Mouse (Mus musculus) ovary, adult 18-20 months (tissue): Measurements from ENCODE around the gene 1810046K07Rik.

Source experiments
- DNase-seq: peaks from one replicate; pipeline ENCODE4 v3.0.0; 2022; ENCODE audit warnings: low spot score, mixed read lengths

1810046K07Rik gene

GRCm38 (mm10) chr9:51303980-51304379 lies 24.7 kb downstream of the 1810046K07Rik start:
- DNase-seq = no peak

DNA sequence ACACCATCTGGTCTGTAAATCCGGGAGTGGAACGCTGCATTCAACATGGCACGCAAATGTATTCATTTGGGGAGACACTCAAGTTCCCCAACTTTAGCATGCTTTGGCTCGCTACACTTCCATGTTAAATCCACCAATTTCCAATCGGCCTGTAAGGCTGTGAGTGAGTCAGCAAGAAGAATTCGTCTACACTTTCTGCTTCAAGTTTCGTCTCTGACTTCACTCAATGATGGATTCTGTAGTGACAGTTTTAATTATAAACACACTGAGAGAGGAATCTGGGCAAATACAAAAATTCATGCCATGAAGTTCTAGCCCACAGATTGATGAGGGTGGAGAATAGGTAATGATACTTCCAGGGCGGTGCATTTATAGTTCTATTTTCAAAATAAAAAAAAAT lies 35.2 kb downstream of the 1810046K07Rik start:
- no peak for DNase-seq

- peak; percentile 33 for DNase-seq
Measured at GRCm38 (mm10) chr9:51292674-51293073, 36.0 kb downstream of the 1810046K07Rik start.

DNA sequence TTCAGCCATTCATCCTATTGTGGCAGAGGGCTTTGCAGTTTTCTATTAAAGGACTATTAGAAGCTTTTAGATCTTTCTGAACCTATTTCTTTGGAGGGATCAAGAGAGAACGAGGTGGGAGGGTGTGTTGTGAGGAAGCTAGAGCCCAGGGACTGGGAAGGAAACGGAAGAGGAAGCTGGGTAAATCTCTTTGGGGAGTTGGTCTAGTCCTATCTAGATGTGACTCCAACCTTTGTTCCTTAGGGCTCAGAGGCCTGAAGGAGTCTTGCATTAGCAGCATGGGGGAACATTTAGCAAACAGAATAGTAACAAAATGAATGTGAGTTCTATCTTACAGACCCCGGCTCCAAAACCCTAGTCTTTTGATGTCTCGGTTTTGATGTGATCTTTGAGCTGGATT lies 37.7 kb downstream of the 1810046K07Rik start:
- no peak for DNase-seq

DNA sequence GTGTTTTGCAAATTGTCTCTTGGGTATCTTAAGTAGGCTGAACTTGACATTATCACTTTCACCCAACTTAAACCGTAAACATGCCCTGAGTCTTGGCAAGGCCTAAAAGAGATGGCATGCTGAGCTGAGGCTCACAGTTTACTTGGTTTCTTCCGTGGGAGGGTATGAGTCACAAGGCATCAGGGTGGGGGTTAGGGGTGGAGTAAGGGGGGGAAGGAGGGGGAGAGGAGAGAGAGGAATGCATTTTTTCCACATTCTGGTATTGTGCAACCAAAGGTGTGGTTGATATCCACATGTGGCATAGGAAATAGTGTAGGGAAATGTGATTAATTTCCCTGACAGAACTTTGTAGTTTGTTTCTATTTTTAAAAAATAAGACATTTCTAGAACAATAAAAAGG lies 42.6 kb downstream of the 1810046K07Rik start:
- DNase-seq = peak; percentile 34

DNA sequence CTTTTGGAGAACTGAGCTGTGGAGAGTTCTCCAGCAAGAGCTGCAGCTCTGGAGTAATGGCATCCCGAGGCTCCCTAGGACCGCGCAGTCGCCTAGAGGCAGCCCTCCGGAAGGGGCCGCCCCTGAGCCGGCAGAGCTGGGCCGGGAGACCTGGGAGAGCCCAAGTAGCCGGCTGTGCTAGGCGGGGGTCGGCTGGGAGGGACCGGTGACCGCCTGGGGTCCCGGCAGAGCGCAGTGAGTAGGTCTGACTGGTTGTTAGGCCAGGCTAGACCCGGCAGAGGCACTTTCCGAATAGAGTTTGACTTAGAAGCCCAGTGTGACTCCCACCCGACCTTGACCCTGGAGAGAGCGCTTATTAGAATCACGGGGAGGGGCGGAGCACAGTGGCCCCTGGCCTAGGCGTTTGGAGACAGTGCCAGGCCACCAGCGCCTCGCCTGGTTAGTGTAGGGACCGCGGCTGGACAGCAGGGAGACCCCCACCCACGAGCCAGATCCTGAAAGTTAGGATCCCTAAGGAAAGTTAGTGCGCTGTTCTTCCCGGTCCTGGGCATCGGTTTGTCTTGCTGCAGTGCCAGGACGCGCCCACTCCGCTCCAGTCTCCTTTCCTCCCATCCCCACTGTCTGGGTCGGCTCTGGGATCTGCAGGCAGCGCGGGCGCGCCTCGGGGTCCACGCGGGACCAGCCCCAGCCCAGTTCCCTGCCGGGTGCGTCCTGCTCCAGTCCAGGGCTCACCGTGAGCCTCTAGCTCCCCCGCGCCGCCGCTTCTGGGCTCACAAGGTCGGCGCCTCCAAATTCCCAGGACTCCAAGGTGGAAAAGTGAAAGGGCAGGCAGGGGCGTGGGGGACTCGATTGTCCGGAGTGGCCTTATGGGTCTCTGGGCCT lies 50.0 kb downstream of the 1810046K07Rik start, which contains the start of gene Colca2:
Gene Colca2 (minus strand): TSS at position 70 of the 882 bp plus-strand sequence.
- DNase-seq = peak; percentile 73

DNA sequence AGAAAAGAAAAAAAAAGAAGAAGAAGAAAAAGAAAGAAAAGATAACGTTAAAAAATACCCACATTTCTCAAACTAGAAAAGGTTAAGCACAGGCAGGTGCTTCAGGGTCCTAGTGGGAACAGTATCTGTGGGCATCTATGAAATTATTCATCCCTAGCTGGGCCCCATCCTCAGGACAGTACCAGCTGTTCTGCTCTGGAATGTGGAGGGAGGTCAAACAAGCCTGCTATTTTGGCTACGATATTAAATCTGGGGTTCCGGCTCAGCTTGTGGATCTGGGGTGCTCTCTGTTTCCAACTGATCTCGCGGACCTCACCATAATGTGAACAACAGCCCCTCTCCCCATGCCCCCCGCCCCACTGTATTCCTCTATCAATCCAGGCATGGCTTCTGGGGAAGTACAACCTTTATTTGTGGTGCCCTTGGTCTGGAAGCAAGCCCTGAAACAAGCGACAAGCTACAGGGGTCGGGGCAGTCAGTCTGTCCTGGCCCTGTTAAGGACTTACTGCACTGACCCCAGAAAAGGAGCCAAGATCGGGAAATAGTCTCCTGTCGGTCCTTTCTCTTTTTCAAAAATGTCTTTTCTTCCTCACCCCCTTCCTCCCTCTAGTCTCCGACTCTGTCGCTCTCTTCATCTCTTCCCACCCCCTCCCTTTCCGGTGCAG lies 50.8 kb downstream of the 1810046K07Rik start:
- DNase-seq = no peak

DNA sequence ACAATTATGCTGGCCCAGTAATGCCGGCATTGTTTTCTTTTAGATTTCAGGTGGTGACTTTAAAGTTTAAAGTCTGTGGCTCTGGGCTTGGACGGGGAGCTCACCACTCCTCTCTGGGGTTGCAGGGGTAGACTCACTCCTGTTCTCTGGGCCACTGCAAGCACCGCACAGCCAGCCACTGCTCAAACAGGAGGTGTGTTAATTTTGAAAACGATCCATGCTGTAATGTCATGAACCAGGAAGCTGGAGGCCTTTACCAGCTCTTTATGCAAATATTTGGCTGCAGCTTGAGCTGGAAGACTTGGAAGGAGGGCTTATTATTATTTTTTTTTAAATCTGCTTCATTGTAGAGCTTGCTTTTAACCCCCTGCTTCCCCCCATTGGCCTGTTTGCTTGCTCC lies 54.0 kb downstream of the 1810046K07Rik start:
- DNase-seq = no peak

DNA sequence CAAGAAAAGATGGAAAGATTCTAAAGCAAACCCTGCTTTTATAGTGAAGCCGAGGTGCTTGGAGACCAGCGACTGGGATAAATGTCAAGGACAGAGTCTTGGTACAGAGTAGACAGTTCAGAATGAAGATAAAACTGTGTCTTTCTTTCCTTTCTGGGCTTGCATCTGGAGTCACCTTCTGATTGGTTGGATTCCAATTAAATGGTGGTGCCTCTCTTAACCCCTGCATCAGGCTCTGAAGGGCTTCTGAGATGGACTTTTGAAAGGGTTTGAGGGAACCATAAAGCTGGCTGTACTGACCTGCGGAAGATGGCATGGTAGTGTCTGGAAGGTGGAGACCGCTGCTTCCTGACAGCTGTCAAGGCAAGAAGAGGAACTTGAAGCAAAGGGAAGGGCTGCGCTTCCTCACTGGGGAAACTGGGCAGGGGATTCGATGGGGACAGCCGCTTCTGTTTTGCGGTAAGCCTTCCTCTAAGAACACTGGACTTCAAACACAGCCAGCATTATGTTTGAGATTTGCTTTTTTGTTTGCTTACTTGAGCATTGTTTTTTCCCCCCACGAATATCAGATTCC lies 55.0 kb downstream of the 1810046K07Rik start:
- no peak for DNase-seq

- DNase-seq = no peak
Measured at GRCm38 (mm10) chr9:51272102-51272501, 56.6 kb downstream of the 1810046K07Rik start.

GRCm38 (mm10) chr9:51271073-51271472 lies 57.6 kb downstream of the 1810046K07Rik start:
- DNase-seq = no peak

DNA sequence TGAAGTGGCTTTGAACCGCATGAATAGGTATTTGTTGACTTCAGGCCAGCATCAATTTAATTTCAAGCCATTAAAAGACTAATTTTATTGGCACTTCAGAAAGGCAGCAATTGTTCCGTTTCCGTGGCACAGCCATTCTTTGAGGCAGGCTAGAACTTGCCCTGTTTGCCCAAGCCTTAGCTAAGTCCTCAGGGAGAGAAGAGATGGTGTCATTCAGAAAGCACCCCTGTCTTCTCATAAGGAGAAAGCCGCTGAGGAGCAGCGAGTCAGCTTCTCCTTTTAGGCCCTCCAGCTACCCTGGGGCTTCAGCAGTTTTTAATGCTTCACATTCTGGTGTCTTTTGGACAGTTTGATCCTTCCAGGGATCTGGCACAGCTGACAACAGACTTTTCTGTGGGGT lies 59.9 kb downstream of the 1810046K07Rik start:
- no peak for DNase-seq

- DNase-seq = no peak
Measured at GRCm38 (mm10) chr9:51258426-51258825, 70.3 kb downstream of the 1810046K07Rik start.

DNA sequence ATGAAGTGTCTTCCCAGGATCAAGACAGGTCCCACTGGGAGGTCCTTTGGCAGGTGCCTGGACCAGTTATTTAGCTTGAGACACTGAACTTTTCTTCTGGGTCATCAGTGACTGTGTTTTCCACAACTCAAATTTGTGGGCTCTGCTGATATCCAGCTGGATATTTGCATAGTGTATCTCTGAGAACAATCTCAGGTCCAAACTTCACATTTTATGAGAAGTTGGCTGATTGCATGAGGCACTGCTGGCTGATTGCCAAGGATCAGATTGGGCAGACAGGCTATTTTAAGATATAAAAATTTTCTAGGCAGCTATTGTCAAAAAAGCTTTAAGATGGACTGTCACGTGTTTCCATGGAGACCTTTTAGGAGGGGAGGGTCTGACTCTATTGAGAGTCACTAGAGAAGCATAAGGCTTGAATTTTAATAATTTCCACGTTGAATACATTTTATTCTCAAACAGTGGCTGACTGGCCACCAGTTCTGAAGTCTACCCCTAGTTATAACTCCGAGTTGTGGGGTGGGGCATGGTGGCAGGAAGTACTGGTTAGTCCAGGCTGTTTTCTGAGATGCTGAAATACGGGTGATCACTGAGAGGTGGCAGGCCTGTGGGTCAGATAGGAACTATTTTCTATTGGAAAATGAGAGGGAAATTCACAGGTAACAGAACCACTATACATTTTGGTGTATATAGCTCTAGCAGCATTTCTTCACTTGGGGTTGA lies 71.8 kb downstream of the 1810046K07Rik start:
- DNase-seq = no peak
